Mouse (Mus musculus) kidney, embryonic 16.5 days (tissue): ENCODE measurements at regions not wholly inside any gene's neighbourhood (a gene's known extent, or its start where the extent isn't known, plus 50 kb on each side); places are given as distances from the start of the nearest gene placed in this dataset.

Source experiments
- ATAC-seq: fragments of 200-750 bp; cut with Nextera tagmentation; 2 replicates; pipeline ENCODE4 v1.8.0; 2017; ENCODE audit warnings: moderate TSS enrichment; ENCODE audit not compliant: low FRiP score, low TSS enrichment
- H3K27ac ChIP-seq: fragments of 300-500 bp; sonication (generic); 2 replicates; pipeline ENCODE4 v1.5.1; 2014; ENCODE audit warnings: low read length
- H3K27me3 ChIP-seq: fragments of 300-500 bp; sonication (generic); 2 replicates; pipeline ENCODE4 v1.6.1; 2014; ENCODE audit warnings: low read length, control low read depth, mixed read lengths; ENCODE audit not compliant: insufficient read depth
- H3K36me3 ChIP-seq: fragments of 300-500 bp; sonication (generic); 2 replicates; pipeline ENCODE4 v1.6.1; 2014; ENCODE audit warnings: low read length, control low read depth, mixed read lengths; ENCODE audit not compliant: insufficient read depth
- H3K4me1 ChIP-seq: fragments of 300-500 bp; sonication (generic); 2 replicates; pipeline ENCODE4 v1.6.1; 2014; ENCODE audit warnings: low read length, control low read depth, mixed read lengths; ENCODE audit not compliant: insufficient read depth
- H3K4me2 ChIP-seq: fragments of 300-500 bp; sonication (generic); replicated peaks from 2 replicates; pipeline ENCODE4 v1.6.1; 2014; ENCODE audit warnings: low read depth, low read length
- H3K4me3 ChIP-seq: fragments of 300-500 bp; sonication (generic); 2 replicates; pipeline ENCODE4 v1.5.1; 2014; ENCODE audit warnings: mild to moderate bottlenecking, low read length
- H3K9ac ChIP-seq: fragments of 300-500 bp; sonication (generic); replicated peaks from 2 replicates; pipeline ENCODE4 v1.6.1; 2014; ENCODE audit warnings: low read length
- H3K9me3 ChIP-seq: fragments of 300-500 bp; sonication (generic); 2 replicates; pipeline ENCODE4 v1.6.1; 2016; ENCODE audit warnings: low read length, control low read depth
- WGBS: fragments of 180-500 bp; shearing (Covaris S2); extraction: QIAGEN DNeasy Blood & Tissue Kit; methylation state at CpG from one replicate; pipeline ENCODE4 v1.1.7; 2014; 5-methylcytosine and 5-hydroxymethylcytosine counted together

DNA sequence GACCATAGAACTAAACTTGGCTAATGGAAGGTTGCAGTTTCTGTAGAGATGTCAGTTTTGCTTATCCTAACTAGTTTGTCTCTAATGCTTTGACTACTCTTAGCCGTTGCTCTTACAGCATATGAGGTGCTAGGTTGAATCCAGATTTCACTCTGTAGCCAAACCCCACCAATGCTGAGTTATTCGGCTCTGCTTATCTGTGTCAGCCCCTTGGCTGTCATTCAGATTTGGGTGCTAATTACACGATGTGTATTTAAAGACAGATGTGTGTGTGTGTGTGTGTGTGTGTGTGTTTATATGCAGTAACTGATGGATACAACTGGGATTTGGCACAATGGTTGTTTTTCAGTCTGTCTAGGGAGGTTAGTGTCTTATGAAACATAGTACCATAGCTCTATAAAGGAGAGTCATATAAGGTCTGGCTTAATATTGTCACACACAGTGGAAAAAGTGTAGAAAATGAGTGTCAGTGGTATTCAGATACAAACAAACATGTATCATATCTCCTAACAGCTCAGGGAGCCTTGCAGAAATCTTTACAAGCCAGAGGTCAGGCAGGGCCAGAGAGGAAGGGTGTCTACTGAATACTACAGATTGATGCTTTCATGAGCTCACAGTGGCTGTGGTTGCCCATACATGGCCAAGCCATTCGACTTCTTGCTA, 172.6 kb upstream of the Ccn2 start:
- Histone ChIP-seq H3K9ac (no peak overlapping the region), H3K36me3 (no peaks in the 10 kb centered on the region), H3K4me3 (no peak overlapping the region), H3K4me1 (no peaks in the 10 kb centered on the region), H3K4me2 (no peak overlapping the region), H3K27ac (no peak overlapping the region), H3K9me3 (no peaks in the 10 kb centered on the region), H3K27me3 (no peaks in the 10 kb centered on the region; the same call in 1 of the 2 replicates)
- ATAC-seq, result no peak
- 70% methylated on average over 4 of the region's 4 CpGs for WGBS

GRCm38 (mm10) chr10:24433737-24434367, 161.4 kb upstream of the Ccn2 start:
- no peak overlapping the region for H3K4me3 ChIP-seq
- H3K36me3 ChIP-seq, result no peaks in the 10 kb centered on the region
- no peak overlapping the region for H3K9ac ChIP-seq
- no peak overlapping the region for H3K27ac ChIP-seq
- H3K27me3 ChIP-seq, result no peaks in the 10 kb centered on the region
- H3K4me1 ChIP-seq, result no peaks in the 10 kb centered on the region
- no peak for ATAC-seq
- H3K4me2 ChIP-seq, result no peak overlapping the region
- H3K9me3 ChIP-seq, result no peaks in the 10 kb centered on the region

- 82% methylated on average over 2 of the region's 2 CpGs for WGBS
- Histone ChIP-seq H3K9me3 (no peaks in the 10 kb centered on the region), H3K4me3 (no peak overlapping the region), H3K4me1 (no peaks in the 10 kb centered on the region), H3K36me3 (no peaks in the 10 kb centered on the region), H3K4me2 (no peak overlapping the region), H3K27ac (no peak overlapping the region), H3K9ac (no peak overlapping the region), H3K27me3 (no peaks in the 10 kb centered on the region)
- ATAC-seq, result no peak
Measured at GRCm38 (mm10) chr10:24437177-24437576, 158.1 kb upstream of the Ccn2 start.

GRCm38 (mm10) chr10:24444572-24444971, 150.7 kb upstream of the Ccn2 start:
- peaks cover 13% of the 10 kb centered on the region for H3K4me1 ChIP-seq
- no peaks in the 10 kb centered on the region for H3K36me3 ChIP-seq
- 46% methylated on average over 1 of the region's 1 CpGs for WGBS
- H3K9ac ChIP-seq, result no peak overlapping the region
- no peak overlapping the region for H3K27ac ChIP-seq
- H3K4me3 ChIP-seq, result no peak overlapping the region
- H3K9me3 ChIP-seq, result no peaks in the 10 kb centered on the region
- ATAC-seq, result no peak
- H3K4me2 ChIP-seq, result no peak overlapping the region
- H3K27me3 ChIP-seq, result no peaks in the 10 kb centered on the region

- no peak overlapping the region for H3K4me2 ChIP-seq
- no peak for ATAC-seq
- peaks cover 13% of the 10 kb centered on the region for H3K4me1 ChIP-seq
- WGBS, result 80% methylated on average over 6 of the region's 6 CpGs
- no peaks in the 10 kb centered on the region for H3K36me3 ChIP-seq
- 0 out of 2 replicates have a peak, but pooled peaks cover 3% of the 10 kb centered on the region for H3K9me3 ChIP-seq
- H3K27ac ChIP-seq, result no peak overlapping the region
- no peak overlapping the region for H3K9ac ChIP-seq
- no peak overlapping the region for H3K4me3 ChIP-seq
- no peaks in the 10 kb centered on the region for H3K27me3 ChIP-seq
Measured at GRCm38 (mm10) chr10:24445036-24445435, 150.2 kb upstream of the Ccn2 start.

- peaks cover 13% of the 10 kb centered on the region for H3K4me1 ChIP-seq
- no peak overlapping the region for H3K4me2 ChIP-seq
- ATAC-seq, result no peak
- 77% methylated on average over 8 of the region's 8 CpGs for WGBS
- H3K36me3 ChIP-seq, result no peaks in the 10 kb centered on the region
- H3K27me3 ChIP-seq, result no peaks in the 10 kb centered on the region
- H3K27ac ChIP-seq, result no peak overlapping the region
- H3K9me3 ChIP-seq, result 0 out of 2 replicates have a peak, but pooled peaks cover 3% of the 10 kb centered on the region
- H3K4me3 ChIP-seq, result no peak overlapping the region
- no peak overlapping the region for H3K9ac ChIP-seq
Measured at GRCm38 (mm10) chr10:24446168-24446567, 149.1 kb upstream of the Ccn2 start.

DNA sequence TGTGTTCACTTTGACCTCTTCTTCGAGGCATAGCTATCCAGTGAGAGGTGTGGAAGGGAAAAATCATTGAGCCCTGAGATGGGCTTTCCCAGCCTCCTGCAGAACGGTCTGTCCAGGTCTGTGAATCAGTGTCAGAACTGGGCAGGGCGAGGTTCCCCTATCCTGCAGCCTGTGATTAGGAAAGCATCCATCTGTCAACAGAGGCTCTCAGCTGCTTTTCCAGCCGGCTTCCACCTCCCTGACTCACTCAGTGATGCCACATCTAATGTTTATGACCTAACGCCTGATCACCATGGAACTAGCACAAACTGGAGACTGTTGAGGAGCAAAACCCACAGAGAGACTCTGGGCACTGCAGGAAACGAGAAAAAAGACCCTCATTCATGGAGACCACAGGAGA, 148.1 kb upstream of the Ccn2 start:
- no peaks in the 10 kb centered on the region for H3K27me3 ChIP-seq
- peaks cover 13% of the 10 kb centered on the region for H3K4me1 ChIP-seq
- H3K27ac ChIP-seq, result peak overlapping the region; percentile 88
- 45% methylated on average over 6 of the region's 6 CpGs for WGBS
- H3K4me3 ChIP-seq, result no peak overlapping the region
- 0 out of 2 replicates have a peak, but pooled peaks cover 3% of the 10 kb centered on the region for H3K9me3 ChIP-seq
- no peaks in the 10 kb centered on the region for H3K36me3 ChIP-seq
- ATAC-seq, result no peak
- no peak overlapping the region for H3K9ac ChIP-seq
- H3K4me2 ChIP-seq, result no peak overlapping the region

DNA sequence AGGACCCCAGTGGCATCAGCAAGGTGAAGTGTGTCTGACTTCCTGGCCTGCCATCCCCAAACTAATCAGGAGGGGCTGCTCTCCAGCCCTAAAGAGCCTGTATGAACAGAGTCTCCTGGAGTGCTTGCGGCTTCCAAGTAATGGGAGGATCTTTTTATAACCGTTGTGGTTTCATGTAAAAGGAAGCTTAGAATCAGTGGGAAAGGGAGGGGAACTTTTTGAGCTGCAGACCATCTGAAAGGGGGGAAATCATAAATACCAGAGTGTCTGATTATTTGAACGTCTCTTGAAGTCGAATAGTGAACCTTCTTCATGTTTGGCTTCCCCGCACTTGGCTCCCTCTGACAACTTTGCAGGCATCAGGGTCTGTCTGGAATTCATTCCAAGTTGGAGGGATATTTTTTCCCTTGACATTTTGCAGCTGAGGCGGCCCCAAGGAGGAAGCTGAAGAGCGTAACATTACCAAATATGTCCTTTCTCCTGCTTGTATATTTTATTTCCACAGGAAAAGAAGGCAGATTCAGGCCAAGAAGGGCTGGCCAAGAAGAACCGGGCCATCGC, 147.2 kb upstream of the Ccn2 start:
- Histone ChIP-seq H3K27ac (peak overlapping the region; percentile 88), H3K4me1 (peaks cover 13% of the 10 kb centered on the region), H3K27me3 (no peaks in the 10 kb centered on the region), H3K36me3 (no peaks in the 10 kb centered on the region), H3K4me2 (no peak overlapping the region), H3K4me3 (no peak overlapping the region), H3K9ac (peak overlapping the region; percentile 18; the same call in 1 of the 2 replicates), H3K9me3 (0 out of 2 replicates have a peak, but pooled peaks cover 3% of the 10 kb centered on the region)
- WGBS, result 49% methylated on average over 9 of the region's 9 CpGs
- peak; percentile 61 for ATAC-seq

GRCm38 (mm10) chr10:24453507-24453906, 141.7 kb upstream of the Ccn2 start:
- Histone ChIP-seq H3K9me3 (0 out of 2 replicates have a peak, but pooled peaks cover 3% of the 10 kb centered on the region), H3K4me3 (no peak overlapping the region), H3K9ac (no peak overlapping the region), H3K27me3 (no peaks in the 10 kb centered on the region), H3K4me2 (no peak overlapping the region), H3K4me1 (no peaks in the 10 kb centered on the region), H3K27ac (no peak overlapping the region), H3K36me3 (no peaks in the 10 kb centered on the region)
- WGBS, result 84% methylated on average over 4 of the region's 4 CpGs
- no peak for ATAC-seq

DNA sequence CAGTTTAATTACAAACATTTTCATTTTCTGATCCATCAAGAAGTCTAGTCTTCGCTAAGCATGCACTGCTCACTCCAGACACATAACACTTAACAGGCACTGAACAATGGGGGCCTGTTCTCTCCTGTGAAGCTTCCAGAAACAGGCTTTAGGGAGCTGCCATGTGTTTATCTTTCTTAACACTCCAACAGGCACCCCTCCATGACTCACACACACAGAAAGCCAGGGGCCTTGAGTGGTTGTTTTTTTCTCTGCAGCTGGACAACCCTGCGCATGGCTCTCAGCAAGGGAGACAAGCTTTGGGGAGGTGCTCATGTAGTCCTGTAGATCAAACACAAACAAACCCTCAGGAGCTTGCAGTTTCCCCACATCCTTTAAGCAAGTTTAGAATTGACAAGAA, 136.6 kb upstream of the Ccn2 start:
- H3K36me3 ChIP-seq, result no peaks in the 10 kb centered on the region
- WGBS, result 67% methylated on average over 2 of the region's 2 CpGs
- H3K9ac ChIP-seq, result no peak overlapping the region
- no peak for ATAC-seq
- H3K4me2 ChIP-seq, result no peak overlapping the region
- no peak overlapping the region for H3K4me3 ChIP-seq
- H3K4me1 ChIP-seq, result no peaks in the 10 kb centered on the region
- no peaks in the 10 kb centered on the region for H3K9me3 ChIP-seq
- no peak overlapping the region for H3K27ac ChIP-seq
- H3K27me3 ChIP-seq, result no peaks in the 10 kb centered on the region
